Comparison of ENCODE assay signal across 27 mouse cellular contexts in genomic region chr17:27592565-27592910, GRCm38 (mm10). TPM values are rescaled to one million over a fixed set of nuclear protein-coding genes. Genes with fewer than 3 reads are reported as not detected.
"Had no signal": no experiment of that assay in that cellular context is flagged by ENCODE, and none has a peak within 500 bp of the region (broad histone marks: within the 10 kb centered on the region; RNA-seq: fewer than 3 reads in every experiment).

No protein-coding gene starts in this region.

- H3K9me3 ChIP-seq: limb, embryonic 12.5 days; limb, embryonic 15.5 days had no signal

- DNase-seq: kidney, adult 18-20 months; kidney, adult 9 months; kidney, postnatal 14 days; kidney, postnatal 4 days; layer of hippocampus, postnatal 36 days; left cerebral cortex, postnatal 4 days; liver, postnatal 0 days; lung, embryonic 14.5 days; lung, postnatal 4 days; midbrain, embryonic 14.5 days; right cerebral cortex, postnatal 14 days; right cerebral cortex, postnatal 4 days; thymus, postnatal 4 days had no signal

- H3K4me3 ChIP-seq: limb, embryonic 12.5 days; limb, embryonic 15.5 days had no signal

- H3K4me2 ChIP-seq: limb, embryonic 12.5 days; limb, embryonic 15.5 days; liver, embryonic 11.5 days; lung, embryonic 14.5 days had no signal

- ATAC-seq: intestine, embryonic 16.5 days; liver, postnatal 0 days; lung, postnatal 0 days had no signal

- H3K27ac ChIP-seq: limb, embryonic 12.5 days; limb, embryonic 15.5 days; liver, embryonic 14.5 days; stomach, postnatal 0 days had no signal

- H3K9ac ChIP-seq: limb, embryonic 12.5 days; limb, embryonic 15.5 days; liver, embryonic 14.5 days; liver, postnatal 0 days; lung, embryonic 14.5 days had no signal

- H3K27me3 ChIP-seq: limb, embryonic 12.5 days; limb, embryonic 15.5 days had no signal

RNA-seq across cellular contexts. Expression of gene RPS10-NUDT3, which starts 42.5 kb away (rescaled TPM):
- total RNA-seq: layer of hippocampus, postnatal 36 days; left cerebral cortex, postnatal 14 days; left cerebral cortex, postnatal 4 days; midbrain, postnatal 0 days had no signal
- polyA plus RNA-seq: inflammation-experienced regulatory T-cells, adult 6 months; intestine, embryonic 16.5 days; kidney, embryonic 16.5 days; limb, embryonic 12.5 days; limb, embryonic 15.5 days; liver, embryonic 11.5 days; liver, embryonic 14.5 days; liver, postnatal 0 days; lung, embryonic 14.5 days; lung, postnatal 0 days; midbrain, embryonic 14.5 days; midbrain, postnatal 0 days; neural tube, embryonic 11.5 days; neural tube, embryonic 14.5 days; stomach, embryonic 14.5 days; stomach, postnatal 0 days had no signal
